Mouse (Mus musculus): ENCODE data around the gene Zmynd8.

The Zmynd8 gene

GRCm38 (mm10) chr2:165898202-165899194 is at the start of gene Zmynd8:
Gene Zmynd8, minus strand, starts transcription at chr2:165899016.
- 89% methylated on average over 23 of the region's 23 CpGs for WGBS

- WGBS: 48% methylated on average over 1 of the region's 1 CpGs
Measured at GRCm38 (mm10) chr2:165948007-165948406, 49.2 kb upstream of the Zmynd8 start.

GRCm38 (mm10) chr2:165946046-165946564 is 47.3 kb upstream of the Zmynd8 start:
- WGBS: 83% methylated on average over 1 of the region's 1 CpGs

DNA sequence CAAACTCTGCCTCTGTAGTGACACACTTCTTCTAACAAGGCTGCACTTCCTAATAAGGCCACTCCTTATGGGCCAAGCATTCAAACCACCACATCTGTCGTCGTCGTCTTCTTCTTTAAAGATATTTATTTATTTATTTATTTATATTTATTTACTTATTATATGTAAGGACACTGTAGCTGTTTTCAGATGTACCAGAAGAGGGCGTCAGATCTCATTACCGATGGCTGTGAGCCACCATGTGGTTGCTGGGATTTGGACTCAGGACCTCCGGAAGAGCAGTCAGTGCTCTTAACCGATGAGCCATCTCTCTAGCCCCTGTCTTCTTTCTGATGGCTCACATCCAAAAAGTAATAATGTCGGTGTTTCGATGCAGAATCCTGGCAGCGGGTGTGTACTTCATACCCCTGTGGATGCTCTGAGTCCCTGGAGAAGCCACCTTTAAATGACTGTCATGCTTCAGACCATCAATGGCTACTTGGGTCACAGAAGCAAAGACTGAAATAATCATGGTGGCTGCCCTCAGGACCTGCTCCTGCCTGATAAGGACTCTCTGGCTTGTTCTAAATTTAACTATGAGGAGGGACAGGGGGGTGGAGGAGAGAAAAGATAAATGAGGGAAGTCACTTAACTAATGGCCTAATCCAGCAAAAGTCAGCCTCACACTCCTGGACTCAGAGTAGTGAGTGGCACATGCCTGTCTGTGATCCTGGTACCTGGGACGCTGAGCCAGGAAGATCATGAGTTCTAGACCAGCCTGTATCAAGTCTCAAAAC is 45.9 kb upstream of the Zmynd8 start:
- 71% methylated on average over 11 of the region's 11 CpGs for WGBS

- WGBS: 98% methylated on average over 2 of the region's 2 CpGs
Measured at GRCm38 (mm10) chr2:165943113-165943512, 44.3 kb upstream of the Zmynd8 start.

GRCm38 (mm10) chr2:165936106-165936505 is 37.3 kb upstream of the Zmynd8 start:
- 66% methylated on average over 12 of the region's 12 CpGs for WGBS

DNA sequence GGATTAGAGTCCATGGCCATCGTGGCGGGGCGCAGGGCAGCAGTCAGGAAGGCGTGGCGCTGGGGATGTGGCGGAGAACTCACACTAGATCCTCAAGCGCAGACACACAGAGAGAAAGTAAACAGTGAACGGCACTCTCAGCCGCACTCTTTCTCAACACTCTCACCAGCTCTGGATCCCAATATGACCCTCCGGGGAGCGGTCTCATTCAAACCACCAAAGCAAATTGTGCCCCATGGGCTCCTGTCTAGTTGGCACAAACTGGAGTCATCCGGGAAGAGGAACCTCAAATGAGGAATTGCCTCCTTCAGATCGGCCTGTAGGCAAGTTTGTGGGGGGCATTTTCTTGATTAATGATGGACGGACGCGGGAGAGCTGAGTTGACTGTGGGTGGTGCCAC is 28.9 kb upstream of the Zmynd8 start:
- 95% methylated on average over 16 of the region's 16 CpGs for WGBS

GRCm38 (mm10) chr2:165926191-165926590 is 27.4 kb upstream of the Zmynd8 start:
- WGBS: 93% methylated on average over 5 of the region's 5 CpGs

DNA sequence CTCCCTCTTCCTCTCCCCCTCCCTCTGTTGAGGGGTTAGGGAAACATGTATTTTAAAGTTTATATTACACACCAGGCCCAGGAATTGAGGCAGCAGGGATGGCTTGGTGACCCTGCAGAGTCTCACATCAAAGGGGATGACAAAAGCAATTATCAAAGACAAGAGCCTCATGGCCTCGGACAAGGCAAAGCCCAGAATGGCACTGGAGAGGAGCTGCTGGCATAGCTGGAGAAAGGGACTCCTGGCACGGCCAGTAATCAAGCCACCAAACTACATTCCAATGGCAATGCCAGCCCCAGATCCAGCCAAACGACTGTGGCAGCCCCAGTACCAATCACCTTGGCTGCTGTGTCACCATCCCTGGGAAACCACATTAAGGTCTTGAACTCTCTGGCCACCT is 26.3 kb upstream of the Zmynd8 start:
- WGBS: 54% methylated on average over 3 of the region's 3 CpGs

GRCm38 (mm10) chr2:165924695-165925094 is 25.9 kb upstream of the Zmynd8 start:
- 79% methylated on average over 2 of the region's 2 CpGs for WGBS

GRCm38 (mm10) chr2:165923715-165924114 is 24.9 kb upstream of the Zmynd8 start:
- WGBS: 92% methylated on average over 8 of the region's 8 CpGs

DNA sequence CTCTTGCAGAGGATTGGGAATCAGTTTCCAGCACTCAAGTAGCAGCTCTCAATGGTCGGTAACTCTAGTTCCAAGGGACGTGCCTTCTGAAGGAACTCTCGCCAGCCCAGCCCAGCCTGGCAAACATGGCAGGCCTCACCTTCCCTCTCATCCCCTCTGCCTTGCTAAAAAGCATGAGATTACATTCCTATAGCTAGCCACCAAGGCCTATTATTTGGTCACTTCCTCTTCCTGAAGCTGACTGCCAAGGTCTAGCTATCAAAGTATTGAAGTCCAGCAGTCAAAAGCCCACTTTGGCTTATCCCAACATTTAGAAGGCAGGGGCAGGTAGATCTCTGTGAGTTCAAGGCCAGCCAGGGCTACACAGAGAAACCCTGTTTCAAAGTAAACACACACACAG is 24.2 kb upstream of the Zmynd8 start:
- WGBS: 93% methylated on average over 3 of the region's 3 CpGs

- WGBS: 68% methylated on average over 13 of the region's 13 CpGs
Measured at GRCm38 (mm10) chr2:165922047-165922728, 23.4 kb upstream of the Zmynd8 start.

GRCm38 (mm10) chr2:165914298-165914697 is 15.5 kb upstream of the Zmynd8 start:
- 20% methylated on average over 11 of the region's 11 CpGs for WGBS

- WGBS: 84% methylated on average over 7 of the region's 7 CpGs
Measured at GRCm38 (mm10) chr2:165913073-165913472, 14.3 kb upstream of the Zmynd8 start.

GRCm38 (mm10) chr2:165907199-165907598 is 8.4 kb upstream of the Zmynd8 start:
- 73% methylated on average over 7 of the region's 8 CpGs for WGBS

- whole genome bisulfite sequencing: 32% methylated on average over 15 of the region's 15 CpGs
Measured at GRCm38 (mm10) chr2:165906332-165906945, 7.6 kb upstream of the Zmynd8 start.

DNA sequence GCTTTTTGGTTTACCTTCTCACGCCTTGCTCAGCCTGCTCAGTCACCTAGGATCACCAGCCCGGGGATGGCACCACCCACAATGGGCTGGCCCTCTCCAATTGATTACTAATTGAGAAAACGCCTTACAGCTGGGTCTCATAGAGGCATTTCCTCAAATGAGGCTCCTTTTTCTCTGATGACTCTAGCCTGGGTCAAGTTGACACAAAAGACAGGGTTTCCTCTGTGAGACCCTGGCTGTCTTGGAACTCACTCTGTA is 2.2 kb upstream of the Zmynd8 start:
- 80% methylated on average over 3 of the region's 3 CpGs for WGBS

DNA sequence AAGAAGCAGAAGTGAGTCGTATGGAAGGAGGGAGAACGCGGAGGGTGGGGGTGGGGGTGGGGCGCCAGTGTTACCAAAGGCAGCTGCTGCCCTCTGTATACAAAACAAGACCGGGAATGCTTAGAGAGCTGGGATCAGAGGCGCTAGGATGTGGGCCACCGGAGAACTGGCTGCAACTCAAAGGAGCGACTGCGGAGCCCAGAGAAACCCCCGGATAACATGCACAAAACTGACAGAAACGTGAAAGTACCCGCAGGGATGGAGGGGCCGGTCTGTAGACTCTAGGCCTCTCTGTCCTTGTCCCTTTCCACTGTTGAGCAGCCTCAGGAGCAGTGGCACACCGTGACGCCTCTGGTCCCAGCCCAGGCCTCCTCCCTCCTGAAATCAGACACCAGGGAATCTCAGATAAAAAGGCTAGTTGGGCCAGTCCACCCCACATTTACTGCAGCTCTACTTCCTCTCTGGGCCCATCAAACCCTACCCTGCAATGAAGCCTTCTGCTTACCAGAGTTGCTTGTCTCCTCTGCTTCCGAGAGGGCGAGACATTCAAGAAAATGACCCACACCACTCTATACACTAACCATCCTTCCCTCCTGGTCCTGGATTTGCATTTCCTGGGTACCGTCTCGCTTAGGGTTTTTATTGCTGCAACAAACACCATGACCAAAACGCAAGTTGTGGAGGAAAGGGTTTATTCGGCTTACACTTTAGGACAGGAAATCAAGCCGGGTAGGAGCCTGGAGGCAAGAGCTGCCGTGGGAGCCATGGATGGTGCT is 1.7 kb upstream of the Zmynd8 start:
- 48% methylated on average over 23 of the region's 23 CpGs for WGBS

DNA sequence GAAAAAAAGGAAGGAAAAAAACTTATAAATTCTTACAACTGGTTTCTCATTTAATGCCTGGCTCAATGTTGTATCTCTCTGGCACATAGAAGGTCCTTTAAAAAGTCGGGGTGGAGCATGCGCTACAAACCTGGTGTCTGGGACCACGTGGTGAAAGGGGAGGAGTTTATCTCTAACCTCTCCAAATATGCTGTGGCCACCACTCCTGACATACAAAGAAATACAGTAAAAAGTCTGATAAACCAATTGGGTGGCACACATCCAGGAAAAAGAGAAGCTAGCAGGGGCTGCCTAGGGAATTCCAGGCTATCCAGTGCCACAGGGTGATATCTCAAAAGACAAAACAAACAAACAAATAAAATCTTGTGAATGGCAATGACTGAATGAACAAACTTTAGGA is 1.1 kb upstream of the Zmynd8 start:
- WGBS: 34% methylated on average over 3 of the region's 3 CpGs

DNA sequence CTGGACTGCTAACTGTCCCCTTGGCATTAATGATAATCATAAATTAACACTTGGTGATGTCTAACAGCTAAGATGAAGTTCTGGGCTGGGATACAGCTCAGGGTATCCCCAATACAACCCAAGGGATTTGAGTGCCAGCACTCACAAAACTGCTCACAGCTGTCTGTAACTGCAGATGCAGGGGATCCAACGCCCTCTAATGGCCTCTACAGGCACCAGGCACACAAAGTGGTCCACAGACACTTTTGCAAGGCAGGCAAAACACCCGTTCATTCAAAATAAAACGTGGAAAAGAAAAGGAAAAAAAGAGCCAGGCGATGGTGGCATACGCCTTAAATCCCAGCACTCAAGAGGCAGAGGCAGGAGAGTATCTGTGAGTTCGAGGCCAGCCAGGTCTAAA is 658 bp upstream of the Zmynd8 start:
- 71% methylated on average over 6 of the region's 6 CpGs for WGBS

Data from cerebral cortex, adult 2 months (tissue).